Mouse (Mus musculus) urinary bladder, postnatal 4 days (tissue): ENCODE measurements around the gene Syn3.
"Not testable (repeated sequence)": the region's sequence is repeated elsewhere in the genome, so short reads cannot be mapped to it uniquely, and the experiment has no call there.

ENCODE experiments used
- DNase-seq, 2 experiments: peaks; one replicate each; pipeline ENCODE4 v3.0.0; 2021 to 2022; ENCODE audit warnings: low spot score in 2 of 2

Syn3 gene

GRCm38 (mm10) chr10:86158198-86158899, 340.3 kb downstream of the Syn3 start:
- no peak for DNase-seq

GRCm38 (mm10) chr10:86155344-86155743, 343.4 kb downstream of the Syn3 start:
- no peak for DNase-seq

- no peak for DNase-seq
These were observed 345.5 kb downstream of the Syn3 start for GRCm38 (mm10) chr10:86153221-86153620.

- DNase-seq, result no peak
These were observed 347.3 kb downstream of the Syn3 start for GRCm38 (mm10) chr10:86151357-86151756.

- DNase-seq, result no peak
These were observed 348.6 kb downstream of the Syn3 start for GRCm38 (mm10) chr10:86150076-86150475.

- no peak for DNase-seq
These were observed 349.5 kb downstream of the Syn3 start for GRCm38 (mm10) chr10:86149029-86149818.

GRCm38 (mm10) chr10:86139061-86139681, 359.5 kb downstream of the Syn3 start:
- DNase-seq, result no peak

GRCm38 (mm10) chr10:86137589-86138173, 361.0 kb downstream of the Syn3 start:
- DNase-seq, result no peak

- DNase-seq, result no peak
These were observed 361.6 kb downstream of the Syn3 start for GRCm38 (mm10) chr10:86137106-86137505.

GRCm38 (mm10) chr10:86136249-86136648, 362.4 kb downstream of the Syn3 start:
- DNase-seq, result no peak

- no peak for DNase-seq
These were observed 363.8 kb downstream of the Syn3 start for GRCm38 (mm10) chr10:86134848-86135247.

GRCm38 (mm10) chr10:86134336-86134735, 364.4 kb downstream of the Syn3 start:
- DNase-seq, result no peak

- DNase-seq, result no peak
These were observed 366.2 kb downstream of the Syn3 start for GRCm38 (mm10) chr10:86132420-86132956.

GRCm38 (mm10) chr10:86129046-86129445, 369.6 kb downstream of the Syn3 start:
- no peak for DNase-seq

- peak in 1 of 2 experiments; percentile 46 for DNase-seq
These were observed 372.2 kb downstream of the Syn3 start for GRCm38 (mm10) chr10:86126478-86126877.

GRCm38 (mm10) chr10:86125421-86125820, 373.3 kb downstream of the Syn3 start:
- no peak for DNase-seq

GRCm38 (mm10) chr10:86124115-86124514, 374.6 kb downstream of the Syn3 start:
- no peak for DNase-seq

GRCm38 (mm10) chr10:86123224-86123623, 375.5 kb downstream of the Syn3 start:
- no peak for DNase-seq

GRCm38 (mm10) chr10:86122456-86122855, 376.2 kb downstream of the Syn3 start:
- not testable (repeated sequence) for DNase-seq

- no peak for DNase-seq
These were observed 382.4 kb downstream of the Syn3 start for GRCm38 (mm10) chr10:86116268-86116667.

GRCm38 (mm10) chr10:86114431-86114848, 384.3 kb downstream of the Syn3 start:
- no peak for DNase-seq

- DNase-seq, result no peak
These were observed 389.9 kb downstream of the Syn3 start for GRCm38 (mm10) chr10:86108797-86109196.
